Mouse (Mus musculus) midbrain, postnatal 0 days (tissue): Measurements from ENCODE around the gene Ngly1. TPM values are rescaled to one million over a fixed set of nuclear protein-coding genes. Genes with fewer than 3 reads are reported as not detected.

Experiments used
- ATAC-seq: fragments of 200-750 bp; cut with Nextera tagmentation; 2 replicates; pipeline ENCODE4 v1.8.0; 2017; ENCODE audit warnings: moderate number of reproducible peaks, mild to moderate bottlenecking, moderate TSS enrichment, moderate library complexity; ENCODE audit not compliant: low FRiP score
- DNase-seq: peaks from one replicate; pipeline ENCODE4 v3.0.0-alpha.2; 2015; ENCODE audit warnings: low spot score
- H3K27ac ChIP-seq: fragments of 300-500 bp; sonication (generic); 2 replicates; pipeline ENCODE4 v1.5.1; 2014; ENCODE audit warnings: low read depth, mild to moderate bottlenecking, low read length, mixed read lengths
- H3K27me3 ChIP-seq: fragments of 300-500 bp; sonication (generic); 2 replicates; pipeline ENCODE4 v1.6.1; 2014; ENCODE audit warnings: low read length, control low read depth, mixed read lengths; ENCODE audit not compliant: insufficient read depth
- H3K36me3 ChIP-seq: fragments of 300-500 bp; sonication (generic); 2 replicates; pipeline ENCODE4 v1.6.1; 2014; ENCODE audit warnings: low read length, control low read depth, mixed read lengths; ENCODE audit not compliant: insufficient read depth
- H3K4me1 ChIP-seq: fragments of 300-500 bp; sonication (generic); 2 replicates; pipeline ENCODE4 v1.6.1; 2014; ENCODE audit warnings: mild to moderate bottlenecking, control low read depth, antibody characterized with exemption, low read length, mixed read lengths; ENCODE audit not compliant: insufficient read depth
- H3K4me2 ChIP-seq: fragments of 300-500 bp; sonication (generic); 2 replicates; pipeline ENCODE4 v1.6.1; 2014; ENCODE audit warnings: low read depth, mild to moderate bottlenecking, low read length, mixed read lengths; ENCODE audit not compliant: poor library complexity, severe bottlenecking
- H3K4me3 ChIP-seq: fragments of 300-500 bp; sonication (generic); 2 replicates; pipeline ENCODE4 v1.5.1; 2014; ENCODE audit warnings: low read depth, mild to moderate bottlenecking, low read length, moderate library complexity
- H3K9ac ChIP-seq: fragments of 300-500 bp; sonication (generic); replicated peaks from 2 replicates; pipeline ENCODE4 v1.6.1; 2014; ENCODE audit warnings: mild to moderate bottlenecking, low read length, moderate library complexity, mixed read lengths; ENCODE audit not compliant: poor library complexity, severe bottlenecking
- H3K9me3 ChIP-seq: fragments of 300-500 bp; sonication (generic); 2 replicates; pipeline ENCODE4 v1.6.1; 2016; ENCODE audit warnings: low read length, control low read depth
- CTCF ChIP-seq: IDR thresholded peaks from 2 replicates; pipeline ENCODE4 v1.5.1; 2016; ENCODE audit warnings: antibody characterized with exemption, mild to moderate bottlenecking
- WGBS: fragments of 180-500 bp; shearing (Covaris S2); extraction: QIAGEN DNeasy Blood & Tissue Kit; methylation state at CpG from one replicate; pipeline ENCODE4 v1.1.7; 2014; 5-methylcytosine and 5-hydroxymethylcytosine counted together
- polyA plus RNA-seq: library from polyadenylated mRNA; unstranded; fragments of >200 nt; fragmentation: Nextera tagmentation; extraction: Ambion mirVana; gene quantifications from 2 replicates; pipeline ENCODE4 v1.2.1, GENCODE M21; 2015
- total RNA-seq: library from RNA; depleted of rRNA; stranded (reverse); fragments of >200 nt; gene quantifications from 2 replicates; pipeline ENCODE4 v1.2.3, GENCODE M21; 2014

The Ngly1 gene
- total and polyA plus RNA-seq, 2 experiments from 2014 or later, result 16.4 to 23.8 TPM

- Histone ChIP-seq H3K27ac (peak overlapping the region; percentile 78; the same call in 1 of the 2 replicates), H3K4me2 (peak overlapping the region; percentile 89), H3K36me3 (no peaks in the 10 kb centered on the region), H3K4me1 (no peaks in the 10 kb centered on the region; the same call in 1 of the 2 replicates), H3K9ac (peak overlapping the region; percentile 94), H3K4me3 (peak overlapping the region; percentile 87), H3K27me3 (no peaks in the 10 kb centered on the region), H3K9me3 (no peaks in the 10 kb centered on the region)
- 15% methylated on average over 9 of the region's 9 CpGs for WGBS
- no peak for TF ChIP-seq CTCF
- DNase-seq (no peak), ATAC-seq (peak; percentile 53)
These were observed 400 bp upstream of the Ngly1 start for GRCm38 (mm10) chr14:16248603-16249157.

- H3K4me1 ChIP-seq, result no peaks in the 10 kb centered on the region
- no peak overlapping the region for H3K27ac ChIP-seq
- DNase-seq, result no peak
- no peak for TF ChIP-seq CTCF
- H3K4me2 ChIP-seq, result peak overlapping the region; percentile 89
- 56% methylated on average over 3 of the region's 3 CpGs for WGBS
- H3K9ac ChIP-seq, result peak overlapping the region; percentile 94; the same call in 1 of the 2 replicates
- ATAC-seq, result no peak
- H3K27me3 ChIP-seq, result no peaks in the 10 kb centered on the region
- H3K4me3 ChIP-seq, result peak overlapping the region; percentile 87
- no peaks in the 10 kb centered on the region for H3K36me3 ChIP-seq
- H3K9me3 ChIP-seq, result no peaks in the 10 kb centered on the region
These were observed 1.0 kb downstream of the Ngly1 start for GRCm38 (mm10) chr14:16250099-16250498.

GRCm38 (mm10) chr14:16255745-16256144 is 6.7 kb downstream of the Ngly1 start:
- H3K4me3 ChIP-seq, result no peak overlapping the region

GRCm38 (mm10) chr14:16256209-16256608 is 7.1 kb downstream of the Ngly1 start:
- Histone ChIP-seq H3K27ac (no peak overlapping the region), H3K4me3 (no peak overlapping the region), H3K27me3 (no peaks in the 10 kb centered on the region), H3K9me3 (no peaks in the 10 kb centered on the region), H3K4me1 (no peaks in the 10 kb centered on the region), H3K4me2 (no peak overlapping the region), H3K36me3 (0 out of 2 replicates have a peak, but pooled peaks cover 5% of the 10 kb centered on the region), H3K9ac (no peak overlapping the region)
- ATAC-seq (no peak), DNase-seq (no peak)
- TF ChIP-seq CTCF, result no peak
- 82% methylated on average over 2 of the region's 2 CpGs for WGBS

More at GRCm38 (mm10) chr14:16255745-16256144, 6.7 kb downstream of the Ngly1 start:
- DNase-seq, result no peak
- H3K9me3 ChIP-seq, result no peaks in the 10 kb centered on the region
- H3K27ac ChIP-seq, result no peak overlapping the region
- WGBS, result 98% methylated on average over 3 of the region's 3 CpGs
- ATAC-seq, result no peak
- no peaks in the 10 kb centered on the region for H3K4me1 ChIP-seq
- H3K9ac ChIP-seq, result no peak overlapping the region
- no peak overlapping the region for H3K4me2 ChIP-seq
- 0 out of 2 replicates have a peak, but pooled peaks cover 5% of the 10 kb centered on the region for H3K36me3 ChIP-seq
- H3K27me3 ChIP-seq, result no peaks in the 10 kb centered on the region
- no peak for TF ChIP-seq CTCF

- Histone ChIP-seq H3K9me3 (no peaks in the 10 kb centered on the region), H3K4me1 (no peaks in the 10 kb centered on the region), H3K4me3 (no peak overlapping the region), H3K4me2 (no peak overlapping the region), H3K27me3 (no peaks in the 10 kb centered on the region), H3K9ac (no peak overlapping the region), H3K27ac (no peak overlapping the region), H3K36me3 (0 out of 2 replicates have a peak, but pooled peaks cover 8% of the 10 kb centered on the region)
- ATAC-seq (no peak), DNase-seq (peak; percentile 57)
- TF ChIP-seq CTCF, result no peak
- WGBS, result 62% methylated on average over 6 of the region's 6 CpGs
These were observed 11.5 kb downstream of the Ngly1 start for GRCm38 (mm10) chr14:16260541-16260940.

- Histone ChIP-seq H3K4me3 (no peak overlapping the region), H3K9ac (no peak overlapping the region), H3K4me2 (no peak overlapping the region), H3K36me3 (0 out of 2 replicates have a peak, but pooled peaks cover 5% of the 10 kb centered on the region), H3K27ac (no peak overlapping the region), H3K9me3 (no peaks in the 10 kb centered on the region), H3K27me3 (no peaks in the 10 kb centered on the region), H3K4me1 (no peaks in the 10 kb centered on the region)
- DNase-seq, result no peak
- TF ChIP-seq CTCF, result no peak
- no peak for ATAC-seq
- WGBS, result 89% methylated on average over 3 of the region's 3 CpGs
These were observed 12.8 kb downstream of the Ngly1 start for GRCm38 (mm10) chr14:16261869-16262268.
